Mouse (Mus musculus): ENCODE measurements around the gene Raver1. TPM values are rescaled to one million over a fixed set of nuclear protein-coding genes. Genes with fewer than 3 reads are reported as not detected.
"Not testable (repeated sequence)": the region's sequence is repeated elsewhere in the genome, so short reads cannot be mapped to it uniquely, and the experiment has no call there.

Gene Raver1
- total RNA-seq, 2 experiments from 2014 or later: 16.8 to 20.2 TPM

DNA sequence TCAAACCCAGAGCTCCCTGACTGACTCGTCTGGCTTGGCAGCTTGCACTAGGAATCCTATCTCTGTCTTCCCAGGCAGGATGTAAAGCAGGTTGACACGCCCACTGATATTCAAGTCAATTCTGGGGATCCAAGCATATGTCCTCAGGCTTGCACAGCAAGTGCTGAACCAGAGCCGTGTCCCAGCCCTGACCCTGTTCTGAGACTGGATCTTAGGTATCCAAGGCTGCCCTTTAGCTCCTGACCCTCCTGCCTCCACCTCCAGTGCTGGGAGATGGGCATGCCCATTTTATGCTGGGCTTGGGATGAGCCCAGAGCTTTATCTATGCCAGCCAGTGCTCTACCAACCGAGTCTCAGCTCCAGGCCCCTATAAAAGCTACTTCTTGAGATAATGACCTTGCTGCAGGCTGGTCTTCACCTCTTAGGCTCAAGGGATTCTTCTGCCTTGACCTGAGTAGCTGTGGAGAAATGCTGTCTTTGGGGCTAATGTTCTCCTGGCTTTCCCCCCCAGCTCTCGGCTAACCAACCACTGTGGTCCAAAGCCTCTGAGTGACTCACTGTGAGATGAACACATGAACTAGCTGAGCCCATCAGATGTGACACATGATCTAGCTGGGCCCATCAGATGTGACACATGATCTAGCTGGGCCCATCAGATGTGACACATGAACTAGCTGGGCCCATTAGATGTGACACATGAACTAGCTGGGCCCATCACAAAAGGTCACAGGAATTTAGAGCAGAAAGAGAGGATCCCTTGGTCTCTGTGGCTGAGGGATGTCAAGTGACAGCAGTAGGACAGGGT, 14.2 kb upstream of the Raver1 start:
- no peak for DNase-seq (ENCODE audit: low spot score)

DNA sequence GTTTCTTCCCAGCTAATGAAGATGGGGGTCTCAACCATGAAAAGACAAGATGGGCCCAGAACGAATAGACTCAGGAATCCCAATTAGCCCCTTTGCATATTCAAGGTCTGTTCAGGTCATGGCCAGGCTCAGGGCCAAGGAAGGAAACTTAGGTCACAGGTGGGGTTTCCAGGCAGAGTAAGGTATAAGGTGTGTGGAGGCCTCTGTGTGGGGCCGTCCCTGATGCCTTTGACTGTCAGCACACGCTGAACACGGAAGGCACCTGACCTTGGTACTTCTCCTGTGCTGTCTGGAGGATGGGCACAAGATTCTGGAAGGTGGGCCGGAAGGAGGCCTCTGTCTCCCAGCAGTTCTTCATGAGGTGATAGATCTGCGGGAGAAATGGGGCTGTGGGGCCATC, 13.0 kb upstream of the Raver1 start:
- no peak for DNase-seq (ENCODE audit: low spot score)

DNA sequence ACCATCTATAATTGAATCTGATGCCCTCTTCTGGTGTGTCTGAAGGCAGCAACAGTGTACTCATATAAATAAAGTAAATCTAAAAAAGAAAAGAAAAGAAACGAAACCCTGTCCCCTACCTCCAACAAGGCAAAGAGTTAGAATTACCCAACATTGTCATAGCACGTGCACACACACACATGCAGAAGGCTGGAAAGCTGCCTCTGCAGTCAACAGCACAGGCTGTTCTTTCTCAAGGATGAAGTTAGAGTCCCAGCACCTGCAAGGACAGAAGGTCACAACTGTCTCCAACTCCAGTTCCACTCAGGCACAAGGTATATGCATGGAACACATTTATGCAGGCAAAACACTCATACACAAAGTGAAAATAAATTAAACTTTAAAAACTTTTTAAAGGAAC, 10.3 kb upstream of the Raver1 start:
- DNase-seq (ENCODE audit: low spot score): no peak

DNA sequence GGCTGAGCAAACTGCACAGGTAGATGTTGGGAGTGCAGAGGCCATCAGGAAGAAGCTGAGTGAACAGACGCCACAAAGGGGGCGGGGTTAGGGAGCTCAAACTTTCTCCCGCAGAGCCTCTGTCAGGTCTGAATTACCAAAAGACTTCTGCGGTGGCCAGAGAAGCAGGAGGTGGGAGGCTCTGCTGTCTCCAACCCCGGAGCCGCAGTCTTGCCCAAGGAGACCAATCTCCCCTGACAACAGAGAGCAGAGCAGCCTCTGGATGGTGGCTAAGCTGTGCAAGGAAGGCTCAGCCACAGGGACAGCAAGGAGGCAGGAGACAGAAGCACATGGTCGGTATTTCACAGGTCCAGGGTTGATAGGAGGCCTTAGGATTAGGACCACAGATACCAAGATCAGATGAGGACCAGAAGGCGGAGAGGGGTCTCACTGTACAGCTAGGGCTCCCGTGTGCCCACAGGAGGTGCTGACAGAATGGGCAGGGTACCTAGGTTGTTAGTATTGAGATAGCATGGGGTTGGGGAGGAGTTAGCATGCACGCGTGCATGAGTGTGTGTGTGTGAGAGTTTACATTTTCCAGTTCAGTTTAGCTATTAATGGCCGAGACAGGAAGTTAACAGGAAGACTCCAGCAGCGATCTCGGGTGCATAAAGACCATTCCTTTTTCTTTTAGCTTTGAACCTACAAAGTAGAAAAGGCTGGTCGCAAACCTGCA, 8.8 kb upstream of the Raver1 start:
- DNase-seq (ENCODE audit: low spot score): no peak

DNA sequence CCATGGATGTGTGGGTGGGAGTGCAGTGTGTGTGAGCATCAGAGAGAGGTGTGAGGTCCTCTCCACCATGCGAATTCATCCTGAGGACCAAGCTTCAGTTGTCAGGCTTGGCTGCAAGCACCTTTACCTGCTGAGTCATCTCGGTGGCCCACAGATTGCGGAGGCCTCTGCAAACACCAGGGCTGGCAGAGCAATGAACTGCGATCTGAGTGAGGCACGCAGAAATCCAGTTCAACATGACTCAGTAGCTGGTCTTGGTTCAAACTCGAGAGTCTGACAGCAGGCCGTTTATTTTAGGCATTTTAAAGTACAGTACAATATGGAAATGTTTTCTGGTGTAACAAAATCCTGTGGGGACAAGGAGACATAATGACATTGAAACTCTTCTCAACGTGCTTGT, 6.0 kb upstream of the Raver1 start:
- DNase-seq (ENCODE audit: low spot score): no peak

DNA sequence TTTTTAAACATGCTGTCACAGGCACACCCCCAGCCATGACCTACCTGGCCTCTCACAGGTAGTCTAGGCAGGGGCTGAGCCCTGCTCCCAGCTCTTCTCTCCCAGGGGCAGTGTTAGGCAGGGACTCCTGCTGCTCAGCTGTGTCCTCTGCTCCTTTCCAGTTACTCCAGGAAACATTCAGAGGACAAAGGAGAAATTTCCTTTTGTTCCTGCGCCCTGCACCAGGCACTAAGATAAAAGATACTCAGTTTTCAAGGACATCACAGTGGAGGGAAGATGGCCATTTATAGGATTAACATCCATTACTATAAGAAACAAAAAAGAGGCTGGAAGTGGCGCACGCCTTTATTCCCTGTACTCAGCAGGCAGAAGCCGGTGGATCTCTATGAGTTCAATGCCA, 4.2 kb upstream of the Raver1 start:
- DNase-seq (ENCODE audit: low spot score): no peak

DNA sequence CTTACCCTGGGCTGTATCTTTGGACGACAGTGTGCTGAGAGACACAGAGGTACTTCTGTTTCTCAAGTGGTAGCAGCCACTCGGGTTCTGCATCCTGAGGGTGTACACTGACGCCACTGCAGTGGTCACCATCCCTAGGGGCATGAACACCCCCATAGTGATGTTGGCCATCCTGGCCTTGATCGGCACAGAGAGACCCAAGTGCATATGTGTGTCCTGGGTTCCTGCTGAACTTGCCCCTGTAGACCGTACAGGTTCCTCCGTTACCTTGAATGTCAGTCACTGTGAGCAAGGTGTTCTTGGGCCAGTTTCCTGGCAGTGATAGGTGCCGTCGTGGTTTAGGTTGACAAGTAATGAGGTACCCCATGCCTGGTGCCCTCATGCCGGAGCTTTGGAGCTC, 1.6 kb upstream of the Raver1 start:
- no peak for DNase-seq (ENCODE audit: low spot score)

DNA sequence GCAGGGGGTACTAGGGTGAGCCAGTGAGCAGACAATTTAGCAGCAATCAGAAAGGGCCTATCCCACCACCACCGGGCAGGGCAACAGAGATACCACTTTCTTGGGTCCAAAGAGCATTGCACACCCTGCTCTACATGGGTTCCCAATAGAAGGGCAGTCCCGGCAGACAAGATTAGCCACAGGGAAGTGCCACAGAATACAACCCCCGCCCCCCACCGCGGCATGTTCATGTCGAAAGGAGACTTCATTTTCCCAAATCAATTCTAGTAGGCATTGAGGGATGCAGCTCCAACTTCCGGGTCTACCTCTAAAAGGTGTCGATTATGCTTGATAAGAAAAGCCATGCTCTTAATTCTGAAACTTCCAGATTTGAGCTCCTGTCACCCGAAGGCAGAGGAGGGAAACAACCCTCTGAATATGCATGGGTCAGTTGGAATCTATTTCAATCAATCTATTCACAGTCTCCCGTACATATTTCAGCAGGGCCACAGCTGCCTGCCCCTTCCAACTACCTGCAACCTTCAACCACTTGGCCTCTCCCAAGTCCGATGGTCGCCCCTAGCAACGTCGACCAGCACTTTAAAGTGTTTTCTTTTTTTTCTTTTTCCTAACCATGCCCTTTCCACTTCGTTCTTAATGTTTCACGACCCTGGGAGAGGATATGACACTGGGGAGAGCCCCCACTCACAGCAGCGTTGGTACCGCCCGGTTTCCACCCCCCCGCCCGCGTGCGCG, 669 bp downstream of the Raver1 start:
- DNase-seq (ENCODE audit: low spot score): no peak

DNA sequence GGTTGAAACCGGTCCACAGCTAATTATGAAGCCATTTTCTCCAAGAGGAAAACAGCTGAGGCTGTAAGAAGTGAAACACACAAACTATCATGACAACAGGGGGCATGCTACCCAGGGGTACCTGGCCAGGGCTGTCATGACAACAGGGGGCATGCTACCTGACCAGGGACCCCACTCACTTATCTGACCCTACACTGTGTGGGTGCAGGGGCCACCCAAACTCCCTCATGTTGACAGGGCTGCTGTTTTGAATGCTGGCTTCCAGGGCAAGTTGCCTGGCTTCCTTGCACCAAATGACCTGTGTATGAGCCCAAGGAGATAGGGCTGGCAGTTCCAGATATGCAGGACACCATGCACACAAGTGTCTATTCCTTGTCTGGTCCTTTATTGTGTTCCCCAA, 1.3 kb downstream of the Raver1 start:
- DNase-seq (ENCODE audit: low spot score): no peak

DNA sequence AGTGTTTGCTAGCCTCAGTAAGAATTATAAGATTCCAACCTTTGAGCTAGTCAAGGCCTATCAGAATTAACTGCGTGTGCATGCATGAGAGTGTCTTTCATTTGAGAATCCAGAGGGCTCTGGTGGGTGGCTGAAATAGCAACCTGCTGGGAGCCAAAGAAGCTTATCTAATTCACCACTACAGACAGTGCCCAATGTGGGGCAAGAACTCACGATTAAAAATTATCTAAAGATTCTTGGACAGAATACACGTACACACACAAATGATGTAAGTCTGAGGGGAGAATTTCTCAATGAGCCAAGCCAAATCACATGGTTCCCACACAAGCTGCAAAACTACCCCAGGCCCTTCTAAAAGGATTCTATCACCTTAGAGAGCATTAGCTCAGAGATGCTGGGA, 8.5 kb downstream of the Raver1 start:
- no peak for DNase-seq (ENCODE audit: low spot score)

DNA sequence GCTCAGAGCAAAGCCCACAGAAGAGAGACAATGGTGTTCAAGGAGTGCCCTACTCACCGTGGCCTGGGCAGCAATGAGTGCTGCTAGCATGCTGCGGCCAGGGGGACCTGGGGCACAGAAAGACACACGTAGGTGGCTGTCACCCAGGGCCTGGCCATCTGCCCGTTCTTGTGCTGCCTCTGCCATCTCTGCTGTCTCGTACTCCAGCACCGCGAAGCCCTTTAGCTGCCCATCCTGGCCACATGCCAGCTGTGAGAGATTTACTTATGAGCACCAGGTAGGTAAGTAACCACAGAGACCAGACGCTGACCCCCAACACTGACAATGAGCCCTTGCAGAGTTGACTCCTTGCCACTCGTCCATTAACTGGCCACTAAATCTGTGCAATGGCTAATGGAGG, 10.7 kb downstream of the Raver1 start:
- DNase-seq (ENCODE audit: low spot score): no peak

DNA sequence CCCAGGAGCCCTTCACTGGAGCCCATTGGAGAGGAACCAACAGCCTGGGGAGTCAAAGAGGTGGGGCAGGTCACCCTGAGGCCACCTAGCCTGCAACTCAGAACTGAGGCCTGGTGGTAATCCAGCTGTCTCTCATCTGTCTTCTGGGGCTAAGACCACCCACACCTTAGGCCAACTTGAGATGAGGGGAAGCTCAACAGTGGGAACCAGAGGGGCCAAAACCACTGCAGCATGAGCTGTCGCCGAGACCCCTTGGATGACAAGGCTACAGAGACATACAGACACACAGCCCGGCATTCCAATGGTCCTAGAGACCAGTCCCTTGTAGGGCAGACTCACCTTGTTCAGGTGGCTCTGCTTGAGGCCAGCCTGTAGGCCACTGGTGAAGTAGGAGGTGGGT, 16.2 kb downstream of the Raver1 start:
- DNase-seq (ENCODE audit: low spot score): no peak

DNA sequence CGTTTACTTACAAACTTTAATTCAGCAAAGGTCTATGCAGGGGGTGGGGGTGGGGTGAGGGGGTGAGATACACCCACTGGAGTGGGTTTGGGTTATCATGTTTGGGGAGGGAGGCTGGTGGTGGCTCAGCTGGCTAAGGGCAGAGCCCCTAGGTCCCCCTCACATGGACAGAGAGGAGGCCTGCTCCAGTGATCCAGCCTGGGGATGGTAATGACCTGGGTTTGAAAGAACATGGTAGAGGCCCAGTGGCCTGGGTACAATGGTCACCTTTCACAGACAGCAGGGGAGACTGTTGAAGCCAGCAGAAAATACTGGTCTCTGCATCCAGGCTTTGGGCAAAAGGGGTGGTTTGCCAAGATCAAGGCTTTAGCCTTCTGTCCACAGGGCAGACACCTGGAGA, 17.6 kb downstream of the Raver1 start:
- DNase-seq (ENCODE audit: low spot score): no peak

DNA sequence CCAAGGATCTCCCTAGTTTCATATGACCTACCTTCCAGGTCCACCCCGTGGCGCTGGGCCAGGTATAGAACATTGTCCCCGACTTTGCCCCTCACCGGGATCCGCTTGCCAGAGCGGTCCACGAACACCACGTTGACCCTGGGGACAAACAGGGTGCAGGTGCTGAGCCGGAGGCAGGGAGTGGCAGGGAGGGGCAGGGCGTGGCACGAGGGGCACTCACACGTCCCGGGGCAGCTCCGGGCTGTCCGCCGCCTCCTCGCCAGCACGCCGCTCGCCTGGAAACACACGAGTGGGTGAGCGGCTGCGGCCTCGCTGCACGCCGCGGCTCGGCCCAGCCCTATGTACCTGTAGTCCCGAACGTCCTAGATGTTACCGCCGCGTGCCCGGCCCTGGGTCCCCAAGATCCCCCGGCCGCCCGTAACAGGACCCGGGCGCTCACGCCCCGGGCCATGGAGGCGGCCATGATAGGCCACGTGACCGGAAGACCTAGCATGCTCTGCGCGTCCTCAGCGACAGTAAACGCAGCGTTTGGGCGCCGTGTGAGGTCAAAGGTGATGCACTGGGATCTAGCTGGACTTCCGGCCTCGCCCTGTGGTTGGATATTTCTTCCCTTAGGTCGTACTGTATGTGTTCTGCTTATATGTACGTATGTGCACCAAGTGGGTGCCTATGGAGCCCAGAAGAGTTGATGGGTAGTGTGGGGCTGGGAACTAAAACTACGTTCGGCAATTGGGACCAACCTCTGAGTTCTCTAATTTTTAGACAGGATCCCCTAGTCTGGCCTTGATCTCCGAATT, 18.6 kb downstream of the Raver1 start, which contains the start of the genes Gm49373 and Fdx1l:
TSS of gene Gm49373 (minus strand) at position 53 of the 797 bp plus-strand sequence.
TSS of gene Fdx1l (minus strand) at position 571 of the 797 bp plus-strand sequence.
- peak; percentile 90 for DNase-seq (ENCODE audit: low spot score)

DNA sequence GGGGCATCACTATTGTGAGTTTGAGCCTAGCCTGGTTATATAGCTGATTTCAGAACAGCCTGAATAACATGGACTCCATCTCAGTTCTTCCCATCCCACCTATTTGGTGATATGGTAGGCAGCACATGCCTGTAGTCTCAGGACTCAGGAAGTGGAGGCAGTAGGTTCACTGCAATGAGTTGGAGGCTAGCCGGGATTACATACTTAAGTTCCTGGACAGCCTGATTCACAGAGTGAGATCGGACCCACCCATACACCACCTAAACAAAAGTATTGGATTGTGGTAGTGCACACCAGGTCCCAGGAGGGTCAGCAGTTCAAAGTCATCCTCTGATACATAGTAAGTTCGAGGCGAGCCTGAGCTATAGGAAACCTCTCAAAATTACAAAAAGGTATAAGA, 19.2 kb downstream of the Raver1 start:
- DNase-seq (ENCODE audit: low spot score): no peak

DNA sequence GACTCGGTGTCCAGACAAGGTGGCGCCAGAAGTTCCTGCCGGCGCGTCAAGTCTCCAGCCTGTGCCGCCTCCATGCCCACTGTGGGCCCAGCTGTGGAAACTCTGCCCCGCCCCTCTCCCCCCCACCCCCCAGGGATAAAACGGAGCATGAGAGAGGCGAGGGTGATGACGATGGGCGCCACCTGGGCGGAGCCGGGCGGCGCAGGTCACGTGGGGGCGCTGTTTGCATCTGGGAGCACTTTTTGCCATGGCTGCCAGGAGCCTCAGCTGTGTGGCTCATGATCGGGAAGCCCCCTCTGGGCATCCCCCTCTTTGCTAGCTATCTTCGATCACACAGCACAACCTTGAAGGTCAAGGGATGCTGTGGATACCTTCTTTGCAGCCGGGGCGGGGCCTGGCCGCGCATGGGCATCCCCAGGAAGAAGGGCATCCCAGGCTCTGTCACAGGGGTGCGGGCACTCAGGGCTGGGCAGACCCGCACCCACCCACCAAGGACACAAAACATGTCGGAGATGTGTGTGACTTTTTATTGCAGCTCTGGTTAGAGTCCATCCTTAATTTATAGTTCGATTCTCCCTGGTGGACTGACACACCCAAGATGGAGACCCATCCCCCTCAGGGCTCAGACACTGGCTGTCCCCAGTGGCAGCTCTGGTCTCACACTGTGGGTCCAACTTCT, 24.7 kb downstream of the Raver1 start, which contains the start of gene Zglp1:
TSS of gene Zglp1 (minus strand) at position 88 of the 679 bp plus-strand sequence.
- no peak for DNase-seq (ENCODE audit: low spot score)

DNA sequence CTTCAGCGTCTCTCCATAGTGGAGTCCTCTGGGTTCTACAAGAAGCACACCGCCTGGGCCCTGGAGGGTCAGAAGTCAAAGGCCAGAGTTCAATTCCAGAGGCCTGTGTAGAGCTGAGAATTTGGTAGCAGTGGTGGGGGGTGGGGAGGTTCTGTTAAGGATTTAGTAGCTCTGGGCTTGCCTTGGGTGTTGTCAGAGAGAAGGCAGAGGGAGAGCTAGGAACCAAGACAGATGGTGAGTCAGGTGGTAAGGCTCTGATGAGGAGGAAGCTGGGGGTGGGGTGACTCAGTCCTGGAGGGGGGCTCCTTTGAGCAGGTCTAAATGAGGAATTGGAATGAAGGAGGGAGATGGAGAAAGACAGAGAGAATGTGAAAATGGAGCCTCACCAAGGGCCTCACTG, 28.9 kb downstream of the Raver1 start:
- DNase-seq (ENCODE audit: low spot score): no peak

DNA sequence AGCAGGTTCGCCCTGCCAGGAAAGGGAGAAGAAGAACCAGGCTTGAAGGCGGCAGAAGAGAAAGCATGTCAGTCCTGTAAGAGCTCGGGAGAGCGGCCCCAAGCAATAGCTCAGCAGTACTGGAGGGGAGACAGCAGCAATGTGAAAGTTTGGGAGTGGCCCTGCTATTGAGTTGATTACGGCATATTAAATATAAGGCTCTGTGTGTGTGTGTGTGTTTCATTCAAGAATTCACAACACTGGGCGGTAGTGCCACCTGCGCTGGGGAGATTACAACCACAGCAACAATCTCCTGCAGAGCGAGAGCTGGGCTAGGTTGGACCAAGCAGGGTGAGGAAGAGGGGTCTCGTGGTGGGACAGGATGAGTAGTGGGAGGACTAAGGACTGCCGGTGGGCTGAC, 40.2 kb downstream of the Raver1 start:
- no peak for DNase-seq (ENCODE audit: low spot score)

DNA sequence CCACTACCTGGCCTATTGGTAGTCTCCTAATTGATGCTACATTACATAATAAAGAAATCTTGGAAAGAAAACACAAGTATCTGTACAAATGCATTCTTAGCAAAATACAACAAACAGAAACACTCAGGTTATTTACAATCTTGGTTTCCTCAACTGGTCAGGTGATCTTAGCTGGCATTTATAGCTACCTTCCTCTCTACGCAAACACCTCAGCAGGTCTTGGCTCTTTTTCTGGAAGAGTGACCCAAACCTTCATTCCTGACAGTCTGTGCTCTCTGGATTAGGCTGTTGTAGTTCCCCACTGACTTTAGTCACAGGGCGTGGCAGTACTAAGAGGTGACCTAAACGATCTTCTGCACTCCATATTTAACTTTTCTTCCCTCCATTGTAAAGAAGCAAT, 46.6 kb downstream of the Raver1 start:
- no peak for DNase-seq (ENCODE audit: low spot score)

DNA sequence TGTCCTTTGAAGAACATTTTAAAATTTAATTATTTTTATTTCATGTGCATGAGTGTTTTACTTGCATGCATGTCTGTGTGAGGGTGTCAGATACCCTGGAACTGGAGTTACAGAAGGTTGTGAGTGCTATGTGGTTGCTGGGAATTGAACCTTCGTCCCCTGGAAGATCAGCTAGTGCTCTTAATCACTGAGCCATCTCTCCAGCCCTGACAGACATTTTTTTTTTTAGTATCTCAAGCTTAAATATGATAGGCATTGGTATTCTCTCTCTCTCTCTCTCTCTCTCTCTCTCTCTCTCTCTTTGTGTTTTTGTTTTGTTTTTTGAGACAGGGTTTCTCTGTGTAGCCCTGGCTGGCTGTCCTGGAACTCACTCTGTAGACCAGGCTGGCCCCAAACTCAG, 47.0 kb downstream of the Raver1 start:
- DNase-seq (ENCODE audit: low spot score): not testable (repeated sequence)

DNA sequence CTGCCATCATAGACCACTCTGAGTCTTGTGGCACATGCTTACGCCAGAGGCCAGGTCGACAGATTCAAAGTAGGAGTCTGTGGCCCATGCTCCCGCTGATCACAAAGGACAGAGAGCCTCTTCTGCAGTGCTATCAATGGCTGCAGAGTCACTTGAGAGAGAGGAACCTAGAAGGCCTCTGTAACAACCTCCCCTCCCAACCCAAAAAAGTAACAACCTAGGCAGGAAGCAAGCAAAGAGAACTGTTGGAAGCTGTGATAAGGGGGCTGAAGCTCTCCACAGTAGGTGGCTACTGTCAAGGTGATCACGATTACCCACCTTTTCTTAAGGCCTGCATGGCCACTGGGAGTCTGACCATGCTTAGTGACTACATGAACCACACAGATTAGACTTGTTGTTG, 48.2 kb downstream of the Raver1 start:
- no peak for DNase-seq (ENCODE audit: low spot score)

Data from gastrocnemius, adult 18-20 months (tissue).